Mouse (Mus musculus) limb, embryonic 15.5 days (tissue): Measurements from ENCODE around the gene Susd1. TPM values are rescaled to one million over a fixed set of nuclear protein-coding genes. Genes with fewer than 3 reads are reported as not detected.
A peak's percentile ranks its signal among the peaks of the same experiment; 100 is the strongest.

ENCODE experiments used
- ATAC-seq: fragments of 200-750 bp; cut with Nextera tagmentation; 2 replicates; pipeline ENCODE4 v1.8.0; 2017; ENCODE audit warnings: low read depth, moderate TSS enrichment; ENCODE audit not compliant: insufficient number of reproducible peaks, low FRiP score, low TSS enrichment
- H3K27ac ChIP-seq: fragments of 300-500 bp; sonication (generic); 2 replicates; pipeline ENCODE4 v1.5.1; 2015; ENCODE audit warnings: moderate library complexity, mild to moderate bottlenecking, inconsistent platforms
- H3K27me3 ChIP-seq: fragments of 300-500 bp; sonication (generic); 2 replicates; pipeline ENCODE4 v1.6.1; 2015; ENCODE audit warnings: inconsistent platforms
- H3K36me3 ChIP-seq: fragments of 300-500 bp; sonication (generic); 2 replicates; pipeline ENCODE4 v1.6.1; 2015; ENCODE audit warnings: inconsistent platforms
- H3K4me1 ChIP-seq: fragments of 300-500 bp; sonication (generic); 2 replicates; pipeline ENCODE4 v1.6.1; 2015; ENCODE audit warnings: inconsistent platforms
- H3K4me2 ChIP-seq: fragments of 300-500 bp; sonication (generic); 2 replicates; pipeline ENCODE4 v1.6.1; 2015; ENCODE audit warnings: mild to moderate bottlenecking, inconsistent platforms
- H3K4me3 ChIP-seq: fragments of 300-500 bp; sonication (generic); 2 replicates; pipeline ENCODE4 v1.5.1; 2015; ENCODE audit warnings: mild to moderate bottlenecking, inconsistent platforms
- H3K9ac ChIP-seq: fragments of 300-500 bp; sonication (generic); 2 replicates; pipeline ENCODE4 v1.6.1; 2015; ENCODE audit warnings: inconsistent platforms
- H3K9me3 ChIP-seq: fragments of 300-500 bp; sonication (generic); 2 replicates; pipeline ENCODE4 v1.6.1; 2016; ENCODE audit warnings: inconsistent platforms
- WGBS: fragments of 180-500 bp; shearing (Covaris S2); methylation state at CpG from one replicate; pipeline ENCODE4 v1.1.7; 2015; 5-methylcytosine and 5-hydroxymethylcytosine counted together
- polyA plus RNA-seq: library from polyadenylated mRNA; unstranded; fragments of >200 nt; fragmentation: Nextera tagmentation; extraction: Ambion mirVana; gene quantifications from 2 replicates; pipeline ENCODE4 v1.2.1, GENCODE M21; 2015

The Susd1 gene
- polyA plus RNA-seq, 1 experiment from 2014 or later, result 3.9 TPM

DNA sequence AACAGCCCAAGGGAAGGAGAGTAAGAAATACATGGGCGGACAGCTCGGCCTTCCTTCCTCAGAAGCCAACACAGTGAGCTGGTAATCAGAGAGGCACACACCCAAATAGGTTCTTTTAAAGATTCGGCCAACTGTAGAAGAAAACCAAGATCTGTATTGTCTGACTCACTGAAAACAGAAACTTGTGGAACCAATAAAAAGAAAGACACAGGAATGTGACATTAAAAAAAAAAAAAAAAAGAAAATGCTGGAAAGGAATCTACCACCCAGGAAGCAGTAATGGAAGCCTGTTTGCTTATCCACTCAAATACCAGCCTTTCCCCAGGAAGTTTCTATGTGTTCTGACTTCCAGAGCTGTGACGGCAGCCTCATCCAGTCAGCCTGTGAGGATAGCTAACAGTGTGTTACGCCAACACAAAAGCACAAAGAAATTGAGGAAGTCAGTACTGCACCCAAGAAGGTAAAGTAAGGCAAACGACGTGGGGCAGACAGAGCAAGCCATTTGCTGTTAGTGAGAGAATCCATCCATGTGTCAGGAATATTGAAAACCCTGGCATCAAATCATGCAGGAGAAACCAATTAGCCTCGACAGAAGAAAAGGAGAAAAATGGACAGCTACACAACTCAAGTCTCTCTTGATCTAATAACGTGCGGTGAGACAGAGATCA, 64.0 kb downstream of the Susd1 start:
- Histone ChIP-seq H3K36me3 (no peaks in the 10 kb centered on the region), H3K27me3 (no peaks in the 10 kb centered on the region), H3K9ac (no peak overlapping the region), H3K4me2 (no peak overlapping the region), H3K9me3 (no peaks in the 10 kb centered on the region), H3K4me1 (0 out of 2 replicates have a peak, but pooled peaks cover 4% of the 10 kb centered on the region), H3K4me3 (no peak overlapping the region), H3K27ac (no peak overlapping the region)
- WGBS, result 55% methylated on average over 10 of the region's 10 CpGs
- ATAC-seq, result no peak

DNA sequence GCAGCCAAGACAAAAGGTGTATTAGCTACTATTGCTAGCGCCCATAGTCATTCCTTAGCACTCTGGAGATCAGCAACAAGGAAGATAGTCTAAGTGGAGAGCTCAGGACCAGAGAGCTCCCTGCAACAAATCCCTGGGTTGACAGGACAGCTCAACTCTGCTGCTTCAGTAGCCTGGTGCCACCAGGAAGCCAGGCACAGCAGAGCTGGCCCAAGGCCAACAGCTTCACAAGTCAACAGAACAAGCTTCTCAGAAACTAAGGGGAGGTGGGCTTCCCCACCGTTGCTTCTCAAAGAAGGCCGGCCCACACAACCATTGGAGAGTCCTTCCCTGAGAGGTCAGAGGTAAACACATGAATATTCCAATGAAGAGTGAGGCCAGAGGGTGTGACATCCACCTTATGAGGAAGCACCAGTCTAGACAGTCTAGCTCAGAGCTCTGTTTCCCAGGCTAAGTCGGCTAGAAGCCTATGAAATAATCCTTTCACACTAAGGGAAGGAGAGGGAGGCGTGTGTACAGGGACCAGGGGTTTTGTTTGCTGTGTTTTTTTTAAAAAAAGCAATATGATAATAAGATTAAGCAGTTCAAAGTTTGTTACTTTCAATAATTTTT, 65.8 kb downstream of the Susd1 start:
- Histone ChIP-seq H3K27me3 (no peaks in the 10 kb centered on the region), H3K4me1 (0 out of 2 replicates have a peak, but pooled peaks cover 4% of the 10 kb centered on the region), H3K9ac (no peak overlapping the region), H3K9me3 (no peaks in the 10 kb centered on the region), H3K4me2 (no peak overlapping the region), H3K27ac (no peak overlapping the region), H3K4me3 (no peak overlapping the region), H3K36me3 (no peaks in the 10 kb centered on the region)
- ATAC-seq, result no peak
- WGBS, result 67% methylated on average over 5 of the region's 5 CpGs

DNA sequence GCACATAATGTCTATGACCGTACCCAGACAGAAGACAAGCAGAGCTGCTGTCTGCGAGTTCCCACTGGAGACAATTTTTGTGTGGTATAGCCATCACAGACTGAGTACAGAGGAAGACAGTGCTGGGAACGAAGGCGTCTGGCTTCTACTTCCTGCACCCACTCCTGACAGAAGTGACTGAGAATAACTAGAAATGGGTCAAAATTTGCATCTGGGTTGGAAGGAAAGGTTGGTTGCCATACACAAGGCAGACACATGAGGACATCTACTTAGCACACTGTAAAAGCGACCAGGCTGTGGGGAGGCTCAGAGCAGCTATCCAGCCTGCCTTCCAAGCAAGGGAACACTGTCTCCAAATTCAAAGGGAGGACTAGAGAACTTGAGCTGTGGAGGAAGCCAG, 66.5 kb downstream of the Susd1 start:
- Histone ChIP-seq H3K36me3 (no peaks in the 10 kb centered on the region), H3K4me1 (0 out of 2 replicates have a peak, but pooled peaks cover 4% of the 10 kb centered on the region), H3K4me3 (no peak overlapping the region), H3K4me2 (no peak overlapping the region), H3K9me3 (no peaks in the 10 kb centered on the region), H3K27ac (no peak overlapping the region), H3K9ac (no peak overlapping the region), H3K27me3 (no peaks in the 10 kb centered on the region)
- no peak for ATAC-seq
- 86% methylated on average over 5 of the region's 5 CpGs for WGBS

DNA sequence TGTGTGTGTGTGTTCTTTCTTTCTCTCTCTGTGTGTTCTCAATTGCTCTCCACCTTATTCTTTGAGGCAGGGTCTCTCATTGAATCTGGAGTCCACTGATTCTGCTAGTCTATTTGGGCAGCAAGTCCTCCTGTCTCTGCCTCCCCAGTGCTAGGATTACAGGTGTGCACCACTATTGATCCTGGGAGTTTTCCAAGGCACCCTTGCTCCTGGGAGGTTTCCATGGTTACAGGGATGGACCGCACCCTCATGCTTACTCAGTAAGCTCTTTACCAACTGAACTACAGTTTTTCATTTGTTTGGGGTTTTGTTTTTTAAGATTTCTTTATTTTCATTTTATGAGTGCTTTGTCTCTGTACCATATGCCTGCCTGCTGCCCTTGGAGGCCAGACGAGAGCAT, 68.5 kb downstream of the Susd1 start:
- H3K27ac ChIP-seq, result no peak overlapping the region

DNA sequence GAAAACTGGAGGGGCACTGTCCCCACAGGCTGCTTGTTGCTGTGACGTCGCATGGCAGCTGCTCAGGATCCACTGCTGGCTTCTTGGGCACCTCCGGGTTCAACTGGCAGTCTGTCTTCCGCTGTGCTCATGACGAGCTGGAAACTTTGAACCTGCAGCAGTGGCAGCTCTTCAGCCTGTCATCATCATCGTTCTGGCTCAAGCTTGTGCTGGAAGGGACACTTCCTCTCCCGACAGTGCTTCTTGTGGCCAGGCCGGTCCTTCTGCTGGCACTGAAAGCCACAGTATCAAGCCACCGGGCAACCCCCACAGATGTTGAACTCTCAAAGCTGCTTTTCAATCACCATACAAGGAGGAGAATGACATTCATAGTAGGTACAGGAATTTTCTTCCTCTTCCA, 70.3 kb downstream of the Susd1 start:
- Histone ChIP-seq H3K9me3 (no peaks in the 10 kb centered on the region), H3K4me1 (peaks cover 13% of the 10 kb centered on the region), H3K36me3 (no peaks in the 10 kb centered on the region), H3K4me2 (no peak overlapping the region), H3K9ac (no peak overlapping the region), H3K27me3 (no peaks in the 10 kb centered on the region), H3K4me3 (no peak overlapping the region), H3K27ac (no peak overlapping the region)
- no peak for ATAC-seq
- WGBS, result 88% methylated on average over 9 of the region's 9 CpGs

More for the DNA sequence above, 68.5 kb downstream of the Susd1 start:
- Histone ChIP-seq H3K4me3 (no peak overlapping the region), H3K4me1 (peaks cover 4% of the 10 kb centered on the region; the same call in 1 of the 2 replicates), H3K27me3 (no peaks in the 10 kb centered on the region), H3K9ac (no peak overlapping the region), H3K9me3 (no peaks in the 10 kb centered on the region), H3K4me2 (no peak overlapping the region), H3K36me3 (no peaks in the 10 kb centered on the region)
- 93% methylated on average over 2 of the region's 2 CpGs for WGBS
- ATAC-seq, result no peak

DNA sequence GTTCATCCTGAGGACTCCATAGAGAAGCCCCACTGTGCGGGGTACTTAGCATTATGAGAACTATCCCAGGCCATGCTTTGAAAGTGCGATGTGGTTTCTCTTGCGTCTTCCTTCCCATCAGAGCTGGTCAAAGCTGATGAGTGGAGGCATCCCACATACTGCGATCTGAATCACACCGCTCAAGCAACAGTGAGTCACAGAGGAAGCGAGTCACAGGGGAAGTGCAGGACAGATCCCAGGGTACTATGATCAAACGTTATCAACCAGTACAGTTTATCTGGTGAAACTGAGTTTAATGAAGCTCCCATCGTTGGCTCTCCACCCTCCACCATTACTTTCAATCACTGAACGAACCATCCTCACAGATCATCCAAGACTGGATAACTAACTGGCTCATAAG, 72.2 kb downstream of the Susd1 start:
- Histone ChIP-seq H3K4me2 (no peak overlapping the region), H3K9me3 (no peaks in the 10 kb centered on the region), H3K9ac (no peak overlapping the region), H3K36me3 (no peaks in the 10 kb centered on the region), H3K4me3 (no peak overlapping the region), H3K27me3 (no peaks in the 10 kb centered on the region), H3K4me1 (peaks cover 13% of the 10 kb centered on the region), H3K27ac (no peak overlapping the region)
- WGBS, result 90% methylated on average over 9 of the region's 9 CpGs
- ATAC-seq, result no peak

DNA sequence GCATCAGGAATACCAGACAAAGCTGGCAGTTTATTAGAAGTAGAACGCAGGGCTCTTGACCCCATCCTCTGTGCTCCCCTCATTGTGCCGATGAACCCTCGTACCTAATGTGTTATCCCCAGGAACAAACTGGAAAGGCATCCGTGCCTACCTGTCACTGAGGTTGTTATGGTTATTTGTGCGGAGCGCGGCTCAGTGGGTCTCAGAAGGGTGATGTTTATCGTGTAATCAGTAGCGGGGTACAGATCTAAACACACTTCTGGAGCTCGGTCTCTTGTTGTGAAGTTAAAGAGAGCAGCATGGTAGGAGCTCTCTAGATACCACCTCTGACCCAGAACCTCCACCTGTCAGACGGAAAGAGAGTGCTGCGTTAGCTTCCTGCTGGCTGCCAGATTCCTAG, 72.9 kb downstream of the Susd1 start:
- H3K9ac ChIP-seq, result no peak overlapping the region
- no peaks in the 10 kb centered on the region for H3K27me3 ChIP-seq
- 90% methylated on average over 12 of the region's 12 CpGs for WGBS
- H3K27ac ChIP-seq, result no peak overlapping the region
- H3K4me3 ChIP-seq, result no peak overlapping the region
- ATAC-seq, result no peak
- H3K36me3 ChIP-seq, result no peaks in the 10 kb centered on the region
- no peak overlapping the region for H3K4me2 ChIP-seq
- H3K4me1 ChIP-seq, result peaks cover 13% of the 10 kb centered on the region
- no peaks in the 10 kb centered on the region for H3K9me3 ChIP-seq

DNA sequence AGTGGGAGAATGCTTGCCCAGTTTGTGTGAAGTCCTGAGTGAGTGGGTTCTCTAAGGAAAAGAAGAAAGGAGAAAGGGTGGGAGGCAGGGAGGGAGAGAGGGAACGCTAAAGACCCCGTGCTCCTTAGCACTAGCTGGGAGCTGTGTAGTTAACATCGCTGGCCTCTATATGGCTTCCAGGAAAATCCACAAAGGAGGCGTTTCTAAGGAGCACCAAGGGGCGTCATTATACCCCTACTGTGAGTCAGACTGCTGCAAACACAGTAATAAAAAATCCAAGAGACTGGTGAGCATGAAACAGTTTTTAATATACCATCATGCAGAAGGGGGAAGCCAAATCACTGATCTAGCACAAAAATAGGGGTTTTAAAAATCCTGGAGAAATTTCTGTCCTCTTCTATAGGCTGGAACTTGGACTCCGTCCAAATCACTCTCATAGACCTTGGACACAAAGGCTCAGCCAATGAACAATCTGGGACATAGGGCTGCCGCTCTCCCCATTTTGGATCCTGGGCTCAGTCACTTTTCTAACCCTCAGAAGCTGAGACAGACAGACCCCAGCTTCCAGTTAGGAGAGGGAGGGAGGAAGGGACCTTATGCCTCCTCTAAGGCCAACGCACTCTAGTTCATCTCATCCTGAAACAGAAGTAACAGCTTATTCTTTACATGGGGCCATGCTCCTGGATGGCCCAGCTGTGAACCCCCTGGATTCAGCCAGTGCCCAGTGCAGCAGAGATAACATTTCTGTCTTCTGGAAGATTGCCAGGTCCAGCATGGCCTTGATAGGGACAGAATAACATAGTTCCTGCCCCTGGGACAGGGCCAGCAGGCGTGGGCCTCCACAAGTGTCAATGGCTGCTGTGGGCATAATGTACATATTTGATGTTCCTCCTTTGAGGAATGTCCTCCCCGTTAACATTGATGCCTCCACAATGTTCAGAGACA, 73.9 kb downstream of the Susd1 start:
- WGBS, result 48% methylated on average over 10 of the region's 10 CpGs
- H3K4me1 ChIP-seq, result peaks cover 16% of the 10 kb centered on the region
- no peaks in the 10 kb centered on the region for H3K36me3 ChIP-seq
- no peak overlapping the region for H3K4me3 ChIP-seq
- no peaks in the 10 kb centered on the region for H3K27me3 ChIP-seq
- no peak overlapping the region for H3K4me2 ChIP-seq
- H3K9ac ChIP-seq, result no peak overlapping the region
- H3K9me3 ChIP-seq, result no peaks in the 10 kb centered on the region
- no peak for ATAC-seq
- 0 out of 2 replicates have a peak overlapping the region, but pooled peaks have one; percentile 2 for H3K27ac ChIP-seq

DNA sequence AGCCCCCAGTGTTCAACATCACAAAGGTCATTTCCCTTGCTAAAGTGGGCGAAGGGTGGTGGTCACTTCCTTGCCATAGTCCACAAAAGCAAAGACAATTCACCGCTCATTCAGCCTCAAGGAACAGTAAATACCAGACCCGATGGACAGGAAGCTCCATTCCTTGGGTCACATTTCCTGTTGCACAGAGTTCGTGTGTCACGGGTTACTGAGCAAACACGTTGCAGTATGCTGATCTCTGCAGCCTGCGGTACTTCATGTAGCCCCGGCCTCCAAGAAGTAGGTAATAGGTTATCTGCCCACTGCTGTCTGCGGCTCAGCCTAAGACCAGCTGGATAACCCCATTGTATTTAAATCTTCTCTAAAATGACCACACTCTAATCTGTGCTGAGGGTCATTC, 75.4 kb downstream of the Susd1 start:
- H3K4me2 ChIP-seq, result no peak overlapping the region
- 67% methylated on average over 9 of the region's 9 CpGs for WGBS
- peaks cover 16% of the 10 kb centered on the region for H3K4me1 ChIP-seq
- H3K9ac ChIP-seq, result no peak overlapping the region
- no peaks in the 10 kb centered on the region for H3K27me3 ChIP-seq
- no peaks in the 10 kb centered on the region for H3K36me3 ChIP-seq
- H3K27ac ChIP-seq, result no peak overlapping the region
- ATAC-seq, result no peak
- H3K9me3 ChIP-seq, result no peaks in the 10 kb centered on the region
- H3K4me3 ChIP-seq, result no peak overlapping the region

DNA sequence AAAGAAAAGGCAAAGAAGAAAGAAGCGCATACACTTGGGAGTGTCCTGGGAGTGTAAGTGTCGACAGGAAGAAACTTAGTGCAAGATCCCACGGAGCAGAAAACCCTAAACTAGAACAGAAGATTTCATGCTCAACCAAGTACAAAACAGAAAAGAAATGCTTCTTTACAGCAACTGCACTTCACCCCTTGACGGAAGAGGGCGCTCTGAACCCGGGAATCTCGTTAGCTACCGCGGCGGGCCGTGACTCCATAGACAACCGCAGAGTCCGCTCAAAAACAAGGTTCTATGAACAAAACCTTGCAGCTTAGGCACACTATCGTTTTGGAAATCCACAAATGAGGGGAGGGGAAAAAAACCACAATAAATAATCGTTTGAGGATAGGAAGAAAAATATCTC, 77.7 kb downstream of the Susd1 start:
- H3K9ac ChIP-seq, result no peak overlapping the region
- H3K4me3 ChIP-seq, result no peak overlapping the region
- ATAC-seq, result no peak
- no peak overlapping the region for H3K27ac ChIP-seq
- no peaks in the 10 kb centered on the region for H3K27me3 ChIP-seq
- peaks cover 16% of the 10 kb centered on the region for H3K4me1 ChIP-seq
- WGBS, result 5% methylated on average over 15 of the region's 15 CpGs
- 0 out of 2 replicates have a peak overlapping the region, but pooled peaks have one; percentile 24 for H3K4me2 ChIP-seq
- H3K9me3 ChIP-seq, result no peaks in the 10 kb centered on the region
- no peaks in the 10 kb centered on the region for H3K36me3 ChIP-seq

DNA sequence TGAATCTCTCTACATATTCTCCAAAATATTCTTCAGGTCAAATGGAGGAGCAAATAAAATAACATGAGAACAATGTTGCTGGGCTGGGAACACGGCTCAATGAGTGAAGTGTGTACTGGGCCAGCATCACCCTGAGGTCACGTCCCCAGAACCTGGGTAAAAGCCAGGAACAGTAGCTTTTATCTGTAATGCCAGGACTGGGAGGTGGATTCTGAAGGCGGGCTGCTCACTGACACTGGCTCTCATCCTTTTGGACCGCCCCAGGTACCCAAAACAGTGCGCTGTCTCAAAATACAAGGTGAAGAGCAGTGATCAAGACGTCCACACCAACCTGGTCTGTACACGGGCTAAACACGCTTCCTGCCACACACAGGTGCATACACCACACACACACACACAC, 78.5 kb downstream of the Susd1 start:
- no peaks in the 10 kb centered on the region for H3K27me3 ChIP-seq
- no peak overlapping the region for H3K9ac ChIP-seq
- no peaks in the 10 kb centered on the region for H3K9me3 ChIP-seq
- 82% methylated on average over 8 of the region's 8 CpGs for WGBS
- ATAC-seq, result no peak
- H3K36me3 ChIP-seq, result no peaks in the 10 kb centered on the region
- H3K4me3 ChIP-seq, result no peak overlapping the region
- H3K4me1 ChIP-seq, result peaks cover 16% of the 10 kb centered on the region
- no peak overlapping the region for H3K27ac ChIP-seq
- no peak overlapping the region for H3K4me2 ChIP-seq

DNA sequence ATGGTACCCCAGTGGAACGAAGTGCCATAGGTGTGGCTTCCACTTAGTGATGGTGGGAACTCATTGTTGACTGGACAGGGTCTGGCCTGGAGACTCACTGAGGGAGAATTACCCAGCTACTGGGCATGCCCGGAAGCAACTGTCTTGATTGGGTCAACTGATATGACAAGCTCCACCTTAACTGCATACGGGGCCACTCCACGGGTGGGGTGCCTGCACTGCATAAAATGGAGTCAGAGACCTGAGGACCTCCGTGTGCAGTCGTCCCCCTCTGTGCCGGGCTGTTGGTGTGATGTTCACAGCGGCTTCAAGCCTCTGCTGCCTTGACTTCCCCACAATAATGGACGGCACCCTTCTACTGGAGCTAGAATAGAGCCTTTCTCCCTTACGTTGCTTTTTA, 79.5 kb downstream of the Susd1 start:
- Histone ChIP-seq H3K27me3 (no peaks in the 10 kb centered on the region), H3K36me3 (no peaks in the 10 kb centered on the region), H3K4me1 (peaks cover 6% of the 10 kb centered on the region), H3K27ac (no peak overlapping the region), H3K4me2 (no peak overlapping the region), H3K9ac (no peak overlapping the region), H3K4me3 (no peak overlapping the region), H3K9me3 (no peaks in the 10 kb centered on the region)
- 70% methylated on average over 10 of the region's 10 CpGs for WGBS
- no peak for ATAC-seq
